Mouse (Mus musculus): ENCODE measurements around the gene Rbm44.

Rbm44 gene

DNA sequence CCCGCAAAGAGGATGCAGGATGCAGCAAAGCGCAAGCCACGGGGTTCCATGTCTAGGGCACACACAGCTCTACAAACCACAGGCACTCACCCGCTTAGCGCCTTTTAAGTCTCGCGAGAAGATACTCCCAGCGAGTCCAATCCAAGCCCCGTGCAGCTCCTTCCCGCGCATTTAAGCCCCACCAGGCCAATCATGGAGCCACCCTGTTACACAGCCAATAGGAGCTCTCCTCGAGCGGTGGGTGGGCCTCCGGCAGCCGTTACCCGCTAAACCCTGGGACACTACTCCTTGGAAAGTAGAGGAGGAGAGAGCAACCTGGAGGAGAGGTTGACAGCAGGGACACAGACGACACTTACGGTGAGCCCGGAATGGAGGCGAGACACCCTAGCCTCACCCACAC, at the start of gene Rbm44:
TSS of gene Rbm44 (plus strand) at position 277 of the 400 bp plus-strand sequence.
- DNase-seq (ENCODE audit: low spot score) = no peak

- DNase-seq (ENCODE audit: low spot score) = no peak
These were observed 49.6 kb upstream of the Rbm44 start for GRCm38 (mm10) chr1:91095258-91095657.

DNA sequence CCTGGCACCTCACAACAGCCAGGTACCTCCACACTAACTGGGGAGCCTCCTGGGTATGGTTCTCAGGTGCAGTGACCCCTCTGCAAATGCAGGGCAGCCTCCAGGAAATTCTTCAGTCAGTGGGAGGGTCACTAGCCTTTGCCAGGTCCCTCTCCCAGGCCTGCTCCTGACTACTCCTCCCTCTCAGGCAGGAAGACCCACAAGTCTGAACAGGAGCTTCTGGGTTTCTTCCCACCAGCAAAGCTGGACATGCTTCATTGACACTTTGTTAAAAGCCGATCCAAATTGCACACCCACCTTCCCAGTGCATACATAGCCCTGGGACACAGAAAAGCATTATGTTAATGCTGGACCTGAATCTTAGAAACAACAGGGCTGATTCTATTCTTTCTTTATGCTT, 49.0 kb upstream of the Rbm44 start:
- no peak for DNase-seq (ENCODE audit: low spot score)

DNA sequence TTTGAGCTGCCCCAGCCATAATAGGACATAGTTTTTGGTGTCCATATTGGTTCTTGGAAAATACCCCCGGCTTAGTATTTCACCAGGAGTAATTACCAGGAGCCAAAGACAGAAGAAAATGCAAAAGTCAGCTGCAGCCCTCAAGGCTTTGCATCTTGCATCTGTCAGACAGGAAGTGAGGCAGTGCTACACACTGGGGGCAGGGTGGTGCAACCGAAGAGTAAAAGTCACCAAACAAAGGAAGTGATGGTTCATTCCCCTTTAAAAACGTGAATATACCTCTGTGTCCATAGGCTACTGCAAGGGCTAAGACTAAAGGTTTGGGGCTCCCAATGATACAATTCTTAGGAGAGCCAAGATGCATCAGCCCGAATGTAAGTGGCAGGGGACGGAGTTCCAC, 48.4 kb upstream of the Rbm44 start:
- no peak for DNase-seq (ENCODE audit: low spot score)

DNA sequence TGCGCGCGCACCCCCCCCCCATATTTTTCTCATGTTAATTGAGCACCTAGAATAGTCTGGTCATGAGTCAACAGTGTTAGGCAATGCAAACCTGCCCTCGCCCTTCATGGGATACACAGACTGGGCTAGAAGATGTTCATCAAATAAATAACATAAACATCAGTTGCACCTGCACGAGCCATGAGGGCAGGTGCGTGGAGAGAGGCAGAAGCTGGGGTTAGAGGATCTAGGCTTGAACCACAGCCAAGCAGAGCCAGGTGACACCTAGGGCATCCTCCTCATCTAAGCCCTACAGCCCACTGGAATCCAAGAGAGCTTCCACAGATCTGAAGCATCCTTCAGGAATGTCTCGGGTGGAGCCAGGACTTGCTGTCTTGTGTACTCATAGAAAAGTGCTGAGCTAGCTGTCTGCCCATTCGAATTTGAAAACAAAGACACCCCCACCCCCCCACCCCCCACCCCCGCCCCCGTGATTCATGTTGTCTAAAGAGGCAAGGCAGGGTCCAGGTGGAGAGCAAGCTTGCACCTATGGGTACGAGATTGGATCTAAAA, 47.5 kb upstream of the Rbm44 start:
- DNase-seq (ENCODE audit: low spot score) = no peak

DNA sequence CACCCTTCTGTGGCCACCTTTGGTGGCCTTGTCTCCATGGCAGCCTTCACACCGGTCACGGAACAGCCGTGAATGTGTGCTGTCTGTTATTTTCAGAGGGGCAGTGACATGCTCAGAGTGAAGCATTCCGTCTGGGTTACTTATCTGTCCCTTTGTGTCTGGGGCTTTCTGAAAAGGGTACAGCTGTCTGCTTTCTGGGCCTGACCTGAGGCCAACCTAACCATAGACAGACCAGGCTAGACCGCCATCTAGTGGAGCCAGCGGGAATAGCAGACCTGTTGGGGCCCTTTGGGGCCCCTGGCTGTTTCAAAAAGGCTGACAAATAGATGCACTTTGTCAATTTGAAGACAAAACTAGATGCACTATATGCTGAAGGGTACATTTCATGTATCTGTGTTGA, 46.0 kb upstream of the Rbm44 start:
- peak; percentile 32 for DNase-seq (ENCODE audit: low spot score)

DNA sequence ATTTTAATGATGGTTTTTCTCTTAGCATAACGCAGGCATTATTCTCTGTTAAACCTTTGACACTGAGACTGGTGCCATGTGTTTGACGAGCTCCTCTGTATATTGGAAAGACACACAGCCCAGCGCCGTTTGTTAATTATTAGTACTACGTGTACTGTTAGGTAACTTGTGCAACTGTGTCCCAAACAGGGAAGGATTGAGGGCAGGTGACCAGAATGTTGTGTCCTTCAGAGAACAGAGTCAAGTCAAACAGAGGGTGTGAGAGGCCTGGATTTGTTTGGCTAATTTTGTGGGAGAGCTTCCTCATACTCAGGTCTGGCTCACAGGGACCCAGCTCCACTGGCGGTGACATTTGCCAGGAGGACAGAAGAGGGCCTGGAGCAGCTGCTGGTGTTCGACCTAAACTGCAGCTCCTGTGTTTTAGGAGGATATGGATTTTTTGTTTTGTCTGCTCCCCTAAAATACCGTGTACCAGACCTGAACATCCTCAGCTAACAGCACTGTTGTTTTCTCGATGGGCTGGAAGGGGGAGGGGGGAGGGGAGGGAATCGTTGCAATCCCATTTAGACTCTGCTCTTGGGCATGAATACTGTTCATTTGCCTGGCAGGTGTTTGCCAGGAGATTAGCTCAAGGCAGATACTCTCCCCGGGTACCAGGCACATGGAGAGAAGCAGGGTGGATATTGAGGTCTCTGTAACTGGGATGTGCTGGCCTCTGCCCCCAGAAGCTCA, 43.0 kb upstream of the Rbm44 start:
- DNase-seq (ENCODE audit: low spot score) = no peak

GRCm38 (mm10) chr1:91103366-91103983, 41.4 kb upstream of the Rbm44 start:
- no peak for DNase-seq (ENCODE audit: low spot score)

- DNase-seq (ENCODE audit: low spot score) = no peak
These were observed 37.3 kb upstream of the Rbm44 start for GRCm38 (mm10) chr1:91107548-91107947.

GRCm38 (mm10) chr1:91109302-91109701, 35.6 kb upstream of the Rbm44 start:
- DNase-seq (ENCODE audit: low spot score) = no peak

GRCm38 (mm10) chr1:91112171-91112570, 32.7 kb upstream of the Rbm44 start:
- DNase-seq (ENCODE audit: low spot score) = no peak

- DNase-seq (ENCODE audit: low spot score) = no peak
These were observed 32.3 kb upstream of the Rbm44 start for GRCm38 (mm10) chr1:91112606-91113005.

- no peak for DNase-seq (ENCODE audit: low spot score)
These were observed 22.8 kb upstream of the Rbm44 start for GRCm38 (mm10) chr1:91122121-91122520.

DNA sequence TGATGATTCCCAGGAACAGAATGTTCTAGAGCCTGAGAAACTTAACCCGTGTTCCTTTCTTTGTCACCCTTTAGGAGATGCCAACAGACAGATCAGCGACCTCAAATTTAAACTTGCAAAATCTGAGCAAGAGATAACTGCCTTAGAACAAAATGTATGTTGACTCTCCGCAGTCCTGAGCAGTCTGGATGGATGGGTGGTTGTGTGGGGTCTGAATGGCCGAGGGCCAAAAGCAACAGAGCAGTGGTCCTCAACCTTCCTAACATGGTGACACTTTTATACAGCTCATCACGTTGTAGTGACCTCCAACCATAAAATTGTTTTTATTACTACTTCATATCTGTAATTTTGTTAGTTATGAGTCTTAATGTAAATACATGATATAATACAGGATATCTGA, 21.9 kb upstream of the Rbm44 start:
- DNase-seq (ENCODE audit: low spot score) = no peak

GRCm38 (mm10) chr1:91123466-91123865, 21.4 kb upstream of the Rbm44 start:
- no peak for DNase-seq (ENCODE audit: low spot score)

- no peak for DNase-seq (ENCODE audit: low spot score)
These were observed 16.0 kb upstream of the Rbm44 start for GRCm38 (mm10) chr1:91128849-91129248.

- DNase-seq (ENCODE audit: low spot score) = no peak
These were observed 7.9 kb upstream of the Rbm44 start for GRCm38 (mm10) chr1:91137036-91137435.

DNA sequence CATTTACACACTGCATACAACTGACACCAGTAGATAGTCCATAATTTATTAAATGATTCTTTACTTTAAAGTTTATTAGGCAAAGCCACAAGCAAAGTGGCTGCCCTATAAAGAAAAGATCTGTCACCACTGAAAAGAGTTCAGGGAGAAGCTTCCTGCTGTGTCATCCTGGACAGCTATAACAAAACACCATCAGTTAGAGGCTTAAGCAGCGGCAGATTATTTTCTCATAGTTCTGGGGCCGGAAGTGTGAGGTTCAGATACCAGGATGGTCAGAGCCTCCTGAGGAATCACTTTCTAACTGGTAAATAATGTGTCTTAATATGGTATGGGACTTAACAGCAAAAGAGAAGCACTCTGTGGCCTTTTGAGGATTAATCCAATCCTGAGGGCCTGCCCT, 6.6 kb downstream of the Rbm44 start:
- DNase-seq (ENCODE audit: low spot score) = no peak

DNA sequence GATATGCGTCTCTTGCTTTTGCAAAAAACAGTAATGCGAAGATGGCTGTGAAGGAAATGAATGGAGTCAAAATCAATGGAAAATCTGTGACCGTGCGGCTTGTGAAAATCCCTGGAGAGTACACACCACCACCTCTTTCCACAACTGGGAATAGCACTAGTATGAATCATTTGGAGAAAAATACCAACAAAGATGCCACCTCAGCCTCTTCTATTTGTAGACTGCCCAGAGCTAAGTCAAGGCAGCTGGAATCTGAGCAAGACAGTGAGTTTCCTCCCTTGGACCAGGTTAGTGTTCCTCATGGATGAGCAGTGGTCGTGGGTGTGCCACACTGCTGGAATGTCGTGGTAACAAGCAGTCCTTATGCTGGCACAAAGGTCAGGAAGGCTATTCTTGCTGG, 21.9 kb downstream of the Rbm44 start:
- no peak for DNase-seq (ENCODE audit: low spot score)

GRCm38 (mm10) chr1:91169157-91169556, 24.3 kb downstream of the Rbm44 start:
- DNase-seq (ENCODE audit: low spot score) = no peak

GRCm38 (mm10) chr1:91174796-91175195, 29.9 kb downstream of the Rbm44 start:
- no peak for DNase-seq (ENCODE audit: low spot score)

DNA sequence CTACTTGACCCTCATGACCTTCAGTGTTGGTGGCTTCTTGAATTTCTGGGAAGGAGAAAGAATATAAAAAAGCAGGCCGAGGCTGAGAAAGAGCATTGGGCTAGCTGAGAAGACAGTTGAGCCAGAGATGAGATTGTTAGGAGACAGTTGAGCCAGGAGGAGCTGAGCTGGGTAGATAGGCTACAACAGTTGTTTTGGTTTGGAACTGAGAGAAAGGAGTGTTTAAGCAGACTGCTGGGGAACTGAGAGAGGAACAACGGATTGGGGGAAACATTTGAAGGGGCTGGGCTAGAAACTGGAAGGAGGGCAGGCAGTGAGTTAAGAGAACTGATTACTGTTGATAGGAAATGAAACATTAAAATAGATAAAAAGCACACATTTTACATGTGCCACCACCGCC, 31.1 kb downstream of the Rbm44 start:
- no peak for DNase-seq (ENCODE audit: low spot score)

- DNase-seq (ENCODE audit: low spot score) = no peak
These were observed 32.0 kb downstream of the Rbm44 start for GRCm38 (mm10) chr1:91176871-91177270.

- peak; percentile 35 for DNase-seq (ENCODE audit: low spot score)
These were observed 34.2 kb downstream of the Rbm44 start for GRCm38 (mm10) chr1:91179086-91179485.

Measured in ovary, postnatal 10 days (tissue).